Mouse (Mus musculus): Measurements from ENCODE around the gene Prdm16. TPM values are rescaled to one million over a fixed set of nuclear protein-coding genes. Genes with fewer than 3 reads are reported as not detected.

Gene Prdm16
- total RNA-seq, 2 experiments from 2014 or later: 2.2 to 3.0 TPM

DNA sequence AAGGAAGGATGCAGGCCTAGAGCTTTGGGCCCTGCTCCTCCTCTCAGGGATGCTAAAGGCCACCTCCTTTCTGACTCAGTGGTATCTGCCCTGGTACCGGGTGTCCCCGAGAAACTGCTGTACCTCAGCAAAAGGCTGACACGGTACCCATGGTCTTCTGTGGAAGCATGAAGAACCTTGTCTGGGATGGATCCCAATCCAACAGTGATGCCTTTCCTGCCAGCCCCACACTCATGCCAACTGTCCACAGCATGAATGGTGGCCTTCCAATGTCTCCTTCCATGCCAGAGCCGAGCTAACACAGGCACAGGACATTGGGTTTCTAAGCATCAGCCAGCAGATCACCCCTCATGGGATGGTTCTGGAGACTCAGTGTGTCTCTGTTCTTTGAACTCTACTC is 14.2 kb downstream of the Prdm16 start:
- Histone ChIP-seq H3K4me3 (no peak overlapping the region), H3K27ac (no peak overlapping the region)
- DNase-seq: no peak
- intact Hi-C loops (cut with DNase I): no loop called here
- TF ChIP-seq CTCF (IDR thresholded peaks at IDR 0.05): no peak

DNA sequence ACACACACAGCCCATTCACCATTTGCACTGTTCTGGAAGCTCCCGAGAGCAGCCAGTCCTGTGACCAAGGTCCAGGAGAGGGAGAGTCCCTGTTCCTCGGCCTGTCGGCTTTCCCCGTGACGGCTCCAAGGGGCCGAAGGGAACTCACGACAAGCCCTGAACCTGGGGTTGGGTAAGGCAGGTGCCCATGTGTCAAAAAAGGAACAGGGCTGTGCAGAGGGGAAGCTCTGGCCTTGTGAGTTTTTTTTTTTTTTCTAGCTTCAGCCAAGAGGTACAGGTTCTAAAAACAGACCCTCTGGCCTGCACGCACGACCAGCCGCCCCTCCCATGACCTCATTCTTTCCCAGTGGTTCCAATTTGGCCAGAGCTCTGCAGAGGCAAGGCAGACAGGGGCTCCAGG is 25.5 kb downstream of the Prdm16 start:
- no peak overlapping the region for H3K4me3 ChIP-seq
- DNase-seq: peak; percentile 30
- intact Hi-C loops (cut with DNase I): no loop called here
- TF ChIP-seq CTCF (IDR thresholded peaks at IDR 0.05): no peak
- H3K27ac ChIP-seq: no peak overlapping the region; the same call in 1 of the 2 replicates

- no peak for DNase-seq
- Histone ChIP-seq H3K4me3 (no peak overlapping the region), H3K27ac (no peak overlapping the region)
- no peak for TF ChIP-seq CTCF (IDR thresholded peaks at IDR 0.05)
- intact Hi-C loops (cut with DNase I): no loop called here
These were observed 28.9 kb downstream of the Prdm16 start for GRCm38 (mm10) chr4:154607724-154608123.

GRCm38 (mm10) chr4:154604442-154604830 is 32.2 kb downstream of the Prdm16 start:
- Histone ChIP-seq H3K4me3 (no peak overlapping the region), H3K27ac (no peak overlapping the region)
- TF ChIP-seq CTCF (IDR thresholded peaks at IDR 0.05): no peak
- intact Hi-C loops (cut with DNase I): no loop called here
- no peak for DNase-seq

DNA sequence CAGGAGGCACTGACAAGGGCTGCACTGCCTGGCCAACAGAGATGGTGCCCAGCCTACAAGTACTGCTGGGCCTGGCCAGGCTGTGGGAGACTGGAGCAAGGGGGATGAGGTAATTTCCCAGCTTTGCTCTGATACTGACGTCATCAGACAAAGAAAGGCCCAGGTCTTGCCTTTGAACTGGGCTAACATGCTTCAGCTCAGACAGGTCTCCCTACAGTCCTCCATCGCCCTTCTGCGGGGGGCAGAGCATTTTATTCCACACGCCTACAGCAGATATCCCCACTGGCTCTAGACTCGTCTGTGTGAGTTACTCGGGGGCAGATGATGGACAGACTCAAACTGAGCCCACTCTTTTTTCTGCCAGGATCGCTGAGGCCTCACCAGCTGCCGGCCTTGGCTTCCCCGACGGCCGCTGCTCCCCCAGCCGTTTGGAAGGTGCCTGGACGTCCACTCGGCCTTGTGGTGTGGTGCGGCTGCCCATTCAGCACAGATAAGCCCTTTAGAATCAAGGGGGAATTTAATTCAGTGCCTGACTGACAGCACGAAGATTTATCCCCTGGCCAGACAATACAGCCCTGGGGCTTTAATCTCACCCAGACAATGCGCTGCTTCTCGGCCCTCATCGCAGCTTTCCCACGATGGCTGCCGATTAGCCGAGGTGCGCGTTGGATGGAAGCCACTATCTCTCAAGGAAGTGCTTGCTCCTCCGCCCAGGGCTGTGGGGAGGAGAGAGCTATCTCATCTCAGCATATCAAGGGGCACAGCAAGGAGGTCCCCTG is 32.8 kb downstream of the Prdm16 start:
- H3K27ac ChIP-seq: no peak overlapping the region

GRCm38 (mm10) chr4:154602409-154602808 is 34.3 kb downstream of the Prdm16 start:
- H3K4me3 ChIP-seq: no peak overlapping the region
- no peak for DNase-seq
- H3K27ac ChIP-seq: no peak overlapping the region
- TF ChIP-seq CTCF (IDR thresholded peaks at IDR 0.05): no peak
- intact Hi-C loops (cut with DNase I): no loop called here

More for the DNA sequence above, 32.8 kb downstream of the Prdm16 start:
- DNase-seq: no peak
- no peak for TF ChIP-seq CTCF (IDR thresholded peaks at IDR 0.05)
- no peak overlapping the region for H3K4me3 ChIP-seq
- intact Hi-C loops (cut with DNase I): no loop called here

DNA sequence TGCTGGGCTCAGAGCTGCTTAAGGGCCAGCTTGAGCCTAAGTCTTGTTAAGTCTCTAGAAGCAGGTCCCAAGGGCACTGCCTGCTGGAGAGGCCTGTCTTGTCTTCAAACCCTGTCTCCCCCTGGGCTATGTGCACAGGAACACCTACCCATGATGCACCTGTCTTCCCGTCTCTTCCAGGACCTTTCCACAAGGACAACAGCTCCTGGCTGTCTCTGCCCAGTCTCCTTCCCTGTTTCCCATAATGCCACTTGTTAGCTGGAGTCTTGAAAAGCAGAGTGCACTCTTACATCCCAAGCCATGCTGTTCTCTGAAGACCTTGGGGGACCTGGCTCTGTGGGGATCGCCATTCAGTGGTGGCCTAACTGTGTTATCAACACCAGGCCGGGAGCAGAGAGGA is 35.7 kb downstream of the Prdm16 start:
- DNase-seq: no peak
- no peak for TF ChIP-seq CTCF (IDR thresholded peaks at IDR 0.05)
- intact Hi-C loops (cut with DNase I): no loop called here

GRCm38 (mm10) chr4:154599977-154600376 is 36.7 kb downstream of the Prdm16 start:
- no peak for DNase-seq
- TF ChIP-seq CTCF (IDR thresholded peaks at IDR 0.05): no peak
- 0 out of 2 replicates have a peak overlapping the region, but pooled peaks have one; percentile 6 for H3K27ac ChIP-seq
- no peak overlapping the region for H3K4me3 ChIP-seq
- intact Hi-C loops (cut with DNase I): no loop called here

More for the DNA sequence above, 35.7 kb downstream of the Prdm16 start:
- H3K27ac ChIP-seq: no peak overlapping the region
- H3K4me3 ChIP-seq: no peak overlapping the region

GRCm38 (mm10) chr4:154598357-154598756 is 38.3 kb downstream of the Prdm16 start:
- no peak for TF ChIP-seq CTCF (IDR thresholded peaks at IDR 0.05)
- Histone ChIP-seq H3K4me3 (no peak overlapping the region), H3K27ac (no peak overlapping the region)
- intact Hi-C loops (cut with DNase I): no loop called here
- DNase-seq: no peak

DNA sequence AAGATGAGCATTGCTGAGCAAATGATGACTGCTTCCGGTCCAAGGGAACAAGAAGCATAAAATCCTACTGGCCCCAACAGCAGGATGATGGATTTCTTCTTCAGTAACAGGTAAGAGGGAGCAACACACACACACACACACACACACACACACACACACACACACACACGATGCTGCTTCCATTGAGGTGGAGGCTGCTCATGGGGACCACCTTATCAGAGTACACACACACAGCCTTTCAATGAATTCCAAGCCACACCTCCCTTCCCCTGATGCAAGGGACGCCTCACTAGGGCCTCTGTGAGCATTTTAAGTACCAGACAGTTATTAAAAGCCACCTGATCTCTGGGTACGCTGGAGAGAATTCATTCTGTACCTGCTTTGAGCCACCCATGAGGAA is 39.9 kb downstream of the Prdm16 start:
- no peak overlapping the region for H3K27ac ChIP-seq
- no peak for DNase-seq
- H3K4me3 ChIP-seq: no peak overlapping the region
- no peak for TF ChIP-seq CTCF (IDR thresholded peaks at IDR 0.05)
- intact Hi-C loops (cut with DNase I): no loop called here

GRCm38 (mm10) chr4:154594761-154595556 is 41.7 kb downstream of the Prdm16 start:
- no peak for DNase-seq
- intact Hi-C loops (cut with DNase I): no loop called here
- peak overlapping the region; percentile 38; the same call in 1 of the 2 replicates for H3K27ac ChIP-seq
- no peak overlapping the region for H3K4me3 ChIP-seq
- no peak for TF ChIP-seq CTCF (IDR thresholded peaks at IDR 0.05)

DNA sequence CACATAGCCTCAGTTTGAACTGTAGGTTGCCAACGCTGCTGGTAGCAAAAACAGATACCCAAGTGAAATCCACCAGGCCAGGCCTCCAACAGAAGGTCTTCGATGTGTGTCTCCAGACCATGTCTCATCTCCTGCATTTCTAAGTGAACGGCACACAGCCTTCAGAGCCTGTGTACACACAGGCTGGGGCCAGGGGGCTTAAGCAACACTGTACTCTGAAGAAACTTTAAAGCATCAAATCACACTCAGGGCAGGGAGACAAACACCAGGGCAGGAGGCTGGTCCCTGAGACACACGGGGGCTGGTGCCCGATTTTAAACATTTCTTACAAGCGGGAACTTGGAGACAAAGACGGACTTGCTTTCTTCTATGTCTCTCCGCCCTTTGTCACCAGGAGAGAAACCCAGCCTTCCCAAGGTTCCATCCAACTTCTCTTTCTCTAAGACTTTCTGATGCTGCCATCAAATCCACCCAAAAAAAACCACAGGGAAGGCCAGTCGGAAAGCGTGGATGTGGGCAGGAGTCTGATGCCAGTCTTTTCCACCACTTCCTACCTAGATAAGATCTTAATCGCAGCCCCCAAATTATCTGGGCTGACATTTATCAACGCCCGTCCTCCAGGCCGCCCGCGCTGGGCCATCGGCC is 42.4 kb downstream of the Prdm16 start:
- Histone ChIP-seq H3K4me3 (no peak overlapping the region), H3K27ac (peak overlapping the region; percentile 38; the same call in 1 of the 2 replicates)
- no peak for DNase-seq
- no peak for TF ChIP-seq CTCF (IDR thresholded peaks at IDR 0.05)
- intact Hi-C loops (cut with DNase I): no loop called here

- no peak overlapping the region for H3K4me3 ChIP-seq
- H3K27ac ChIP-seq: no peak overlapping the region
- no peak for TF ChIP-seq CTCF (IDR thresholded peaks at IDR 0.05)
- no peak for DNase-seq
- intact Hi-C loops (cut with DNase I): no loop called here
These were observed 44.1 kb downstream of the Prdm16 start for GRCm38 (mm10) chr4:154592562-154592961.

Measured in gastrocnemius, adult 2 months (tissue).